Mouse (Mus musculus): Measurements from ENCODE around the gene Grin2a.

GRCm38 (mm10) chr16:9752600-9752999 lies 242.8 kb downstream of the Grin2a start:
- no peak for TF ChIP-seq POLR2A (IDR thresholded peaks at IDR 0.05; ENCODE audit: insufficient read depth, low read depth, low read length)
- no peak for TF ChIP-seq CTCF (IDR thresholded peaks at IDR 0.05; ENCODE audit: insufficient read depth, low read depth, low read length)

All from olfactory bulb, adult 2 months (tissue).